Mouse (Mus musculus) neural tube, embryonic 10.5 days (tissue): ENCODE measurements around the gene Clec4a1.

Source experiments
- DNase-seq: peaks from one replicate; pipeline ENCODE4 v3.0.0-alpha.2; 2017; ENCODE audit warnings: low spot score; ENCODE audit errors: extremely low spot score

Clec4a1 gene

DNA sequence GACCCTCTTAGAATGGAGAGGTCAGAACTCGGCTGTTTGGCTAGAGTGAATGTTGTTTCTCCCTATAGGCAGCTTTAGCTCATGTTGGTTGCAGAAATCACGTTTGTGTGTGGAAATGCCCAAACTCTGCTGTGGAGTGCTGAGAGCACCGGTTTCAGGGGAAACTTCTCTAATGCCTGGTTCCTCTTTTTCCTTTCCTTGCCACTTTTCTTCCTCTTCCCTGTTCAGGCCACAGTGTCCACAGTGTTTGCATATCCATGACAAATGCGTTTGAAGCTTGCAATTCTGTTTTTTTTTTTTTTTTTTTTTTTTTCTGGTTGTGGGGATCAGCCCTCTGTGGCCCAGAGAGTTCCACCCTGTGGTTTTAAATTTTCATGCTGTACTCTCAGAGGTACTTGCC, at the start of gene Clec4a1:
Clec4a1 (plus strand) TSS at position 398 of the 400 bp plus-strand sequence.
- DNase-seq: no peak

DNA sequence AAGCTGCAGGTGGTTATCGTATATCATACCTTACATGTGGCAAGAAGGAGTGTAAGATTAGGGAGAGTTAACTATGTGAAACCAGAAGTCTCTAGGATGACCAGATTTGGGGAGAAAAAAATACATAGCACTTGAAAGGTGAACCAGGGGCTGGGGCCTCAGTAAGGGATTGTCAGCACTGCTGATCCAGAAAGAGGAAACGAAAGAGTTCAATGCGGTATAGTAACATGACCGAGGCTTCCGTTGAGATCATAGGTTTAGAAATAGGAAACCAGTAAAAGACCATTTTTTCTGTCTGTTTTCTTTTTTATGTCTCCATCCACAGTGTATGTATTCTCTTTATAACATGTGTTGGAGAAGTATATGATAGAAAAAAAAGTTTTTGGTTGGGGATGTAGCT, 48.8 kb upstream of the Clec4a1 start:
- no peak for DNase-seq

DNA sequence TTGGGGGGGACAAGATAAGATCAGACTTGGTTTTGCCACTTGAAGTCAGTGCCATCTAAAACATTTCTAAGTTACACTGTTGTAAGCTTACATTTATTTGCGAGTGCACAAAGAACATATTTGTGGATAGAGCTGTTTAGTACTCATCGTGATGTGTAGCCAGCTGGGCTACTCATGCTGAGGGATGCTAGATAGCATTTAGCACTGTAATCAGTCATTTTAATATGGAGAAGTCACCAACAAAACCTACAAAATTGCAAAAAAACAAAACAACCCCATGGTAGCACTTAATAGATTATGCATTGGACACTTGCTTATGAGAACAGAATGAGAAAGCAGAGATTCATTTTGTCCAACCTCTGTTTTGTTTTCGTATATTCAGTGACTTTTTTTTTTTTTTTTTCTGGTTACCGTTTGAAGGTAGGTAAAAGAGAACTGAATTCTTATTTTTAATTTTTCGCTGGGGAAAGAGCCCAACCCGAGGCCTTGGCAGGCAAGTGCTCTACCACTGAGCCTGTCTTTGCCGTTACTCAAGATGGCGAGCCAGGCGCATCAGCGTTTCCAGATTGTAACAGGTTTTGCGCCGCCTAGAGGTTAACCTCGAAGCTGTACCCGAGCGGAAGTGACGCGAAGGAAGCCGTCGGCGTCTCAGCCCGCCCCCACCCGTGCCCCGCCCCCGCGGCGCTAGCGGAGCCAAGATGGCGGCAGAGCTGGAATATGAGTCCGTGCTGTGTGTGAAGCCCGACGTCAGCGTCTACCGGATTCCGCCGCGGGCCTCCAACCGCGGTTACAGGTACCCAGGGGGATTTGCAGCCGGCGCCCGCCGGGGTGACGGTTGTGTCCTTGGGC, 47.6 kb upstream of the Clec4a1 start, which contains the start of gene Necap1:
Necap1 (plus strand) TSS at position 604 of the 849 bp plus-strand sequence.
- peak; percentile 98 for DNase-seq

DNA sequence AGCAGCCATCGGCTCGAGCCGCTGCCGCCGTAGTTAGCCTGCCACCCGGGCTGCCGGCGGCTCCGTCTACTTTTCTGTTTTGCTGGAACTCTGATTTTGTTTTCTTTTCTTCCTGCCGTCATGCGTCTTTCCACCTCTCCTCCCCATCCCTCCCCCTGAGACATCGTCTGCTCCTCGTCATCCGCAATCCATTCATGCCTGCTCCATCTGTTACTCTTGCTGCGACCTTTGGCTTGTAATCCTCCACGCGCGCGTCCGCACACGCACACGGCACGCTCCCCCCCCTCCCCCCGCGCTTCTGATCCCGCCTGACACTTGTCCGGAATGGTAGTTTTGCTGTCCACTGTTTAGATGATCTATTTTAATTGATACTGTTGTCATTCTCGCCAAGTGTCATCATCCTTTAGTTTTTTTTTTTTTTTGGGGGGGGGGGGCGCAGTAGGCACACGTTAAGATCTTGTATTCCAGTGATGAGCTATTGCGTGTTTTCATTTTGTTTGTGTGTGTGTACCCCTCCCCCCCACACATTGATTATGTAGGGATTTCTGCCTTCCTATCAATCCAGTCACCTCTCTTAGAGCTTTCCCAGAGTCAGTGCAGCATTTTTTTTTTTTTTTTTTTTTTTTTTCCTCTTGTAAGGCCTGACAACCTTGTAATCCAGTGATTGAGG, 46.8 kb upstream of the Clec4a1 start:
- no peak for DNase-seq

DNA sequence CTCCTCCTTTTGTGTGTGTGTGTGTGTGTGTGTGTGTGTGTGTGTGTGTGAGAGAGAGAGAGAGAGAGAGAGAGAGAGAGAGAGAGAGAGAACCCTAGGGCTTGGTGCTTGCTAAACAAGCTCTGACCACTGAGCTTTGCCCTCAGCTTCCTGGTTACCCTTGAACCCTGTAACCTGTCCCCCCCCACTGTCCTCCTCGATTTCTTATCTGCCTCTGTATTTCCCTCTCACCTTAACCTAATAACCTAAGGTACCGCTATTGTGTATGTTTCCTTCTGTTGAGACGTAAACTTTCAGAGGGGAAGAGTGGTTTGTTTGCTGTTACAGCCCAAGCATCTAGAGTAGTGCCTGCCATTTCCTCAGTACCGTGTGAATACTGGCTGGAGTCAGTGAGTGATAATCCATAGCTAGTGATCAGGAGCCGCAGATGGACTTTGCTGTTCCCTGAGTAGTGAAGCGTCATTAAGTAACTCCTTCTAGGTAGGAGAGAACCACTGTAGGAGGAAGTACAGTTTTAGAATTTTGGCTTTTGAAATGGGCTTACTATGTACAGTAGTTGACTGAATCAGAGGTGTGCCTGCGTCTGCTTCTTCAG, 42.4 kb upstream of the Clec4a1 start:
- no peak for DNase-seq

DNA sequence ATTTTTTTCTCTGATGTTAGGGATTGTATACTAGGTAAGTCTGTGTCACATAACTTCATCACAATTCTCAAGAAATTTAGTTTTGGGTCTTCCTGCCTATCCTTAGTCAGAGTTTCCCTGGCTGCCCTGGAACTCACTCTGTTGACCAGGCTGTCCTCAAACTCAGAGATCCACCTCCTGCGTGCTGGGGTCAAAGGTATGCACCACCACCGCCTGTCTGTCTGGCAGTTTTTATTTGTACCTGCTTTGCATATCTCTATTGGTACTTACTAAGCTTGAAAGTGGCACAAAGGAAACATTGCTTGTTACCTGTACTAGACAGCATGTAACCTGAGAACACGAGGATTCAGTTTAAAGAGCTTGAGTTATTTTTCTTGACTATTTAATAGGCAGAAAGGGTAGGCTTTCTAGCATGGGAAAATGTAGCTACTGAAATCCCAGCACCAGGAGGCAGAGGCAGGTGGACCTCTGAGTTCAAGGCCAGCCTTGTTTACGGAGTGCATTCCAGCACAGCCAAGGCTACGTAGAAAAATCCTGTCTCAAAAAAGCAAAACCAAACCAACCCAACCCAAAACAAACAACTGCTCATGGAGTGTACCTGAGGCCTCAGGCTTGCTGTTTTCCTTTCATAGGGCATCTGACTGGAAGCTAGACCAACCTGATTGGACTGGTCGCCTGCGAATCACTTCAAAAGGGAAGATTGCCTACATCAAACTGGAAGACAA, 41.7 kb upstream of the Clec4a1 start:
- no peak for DNase-seq

DNA sequence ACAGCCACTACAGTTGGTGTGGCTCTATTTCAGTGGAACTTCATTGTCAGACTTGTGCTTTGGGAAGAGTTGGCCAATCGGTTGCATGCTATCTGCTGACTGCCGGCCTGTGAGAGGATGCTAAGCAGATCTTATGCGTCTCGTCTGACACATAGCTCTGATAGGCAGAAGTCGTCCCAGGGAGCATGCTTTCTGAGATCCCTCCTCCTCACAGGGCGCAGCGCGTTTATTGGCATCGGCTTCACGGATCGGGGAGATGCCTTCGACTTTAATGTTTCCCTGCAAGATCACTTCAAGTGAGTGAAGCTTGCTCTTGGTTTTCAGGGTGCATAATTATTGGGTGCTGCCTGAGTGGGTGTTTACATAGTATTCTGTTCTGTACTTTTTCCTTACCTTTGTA, 40.4 kb upstream of the Clec4a1 start:
- DNase-seq: no peak

DNA sequence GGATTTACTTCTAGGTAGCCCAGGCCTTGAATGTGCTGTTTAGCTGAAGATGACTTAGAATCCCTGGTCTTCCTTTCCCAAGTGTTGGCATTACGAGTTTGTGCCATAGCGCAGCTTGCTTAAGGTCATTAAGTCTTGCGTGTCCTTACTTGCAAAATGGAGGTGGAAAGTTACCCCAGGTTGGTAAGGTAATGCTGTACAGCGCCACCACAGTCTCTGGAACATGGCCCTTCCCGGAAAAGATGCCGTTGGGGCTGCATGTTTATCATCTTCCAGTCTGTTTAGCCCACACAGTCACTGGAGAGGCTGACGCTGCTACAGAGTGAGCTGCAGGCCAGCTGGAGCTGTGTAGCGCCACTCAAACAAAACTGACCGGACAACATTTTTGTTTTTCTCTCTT, 38.0 kb upstream of the Clec4a1 start:
- no peak for DNase-seq

DNA sequence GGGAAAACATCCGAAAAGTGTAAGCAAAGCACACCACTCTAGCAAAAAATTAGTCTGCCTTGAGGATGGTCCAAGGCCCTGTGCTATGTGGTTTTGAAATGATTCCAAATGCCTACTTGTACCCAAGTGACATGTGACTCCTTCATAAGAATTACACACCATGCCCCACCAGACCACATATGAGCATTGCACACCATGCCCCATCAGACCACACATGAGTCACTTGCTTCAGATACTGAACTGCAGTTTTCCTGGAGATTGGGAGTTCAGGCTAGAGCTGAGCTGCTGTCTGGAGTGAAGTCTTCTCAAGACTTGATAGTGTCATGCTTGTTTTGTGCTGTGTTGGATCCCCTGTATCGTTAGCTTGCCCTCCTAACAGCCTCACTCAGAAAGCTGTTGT, 32.0 kb upstream of the Clec4a1 start:
- DNase-seq: no peak

DNA sequence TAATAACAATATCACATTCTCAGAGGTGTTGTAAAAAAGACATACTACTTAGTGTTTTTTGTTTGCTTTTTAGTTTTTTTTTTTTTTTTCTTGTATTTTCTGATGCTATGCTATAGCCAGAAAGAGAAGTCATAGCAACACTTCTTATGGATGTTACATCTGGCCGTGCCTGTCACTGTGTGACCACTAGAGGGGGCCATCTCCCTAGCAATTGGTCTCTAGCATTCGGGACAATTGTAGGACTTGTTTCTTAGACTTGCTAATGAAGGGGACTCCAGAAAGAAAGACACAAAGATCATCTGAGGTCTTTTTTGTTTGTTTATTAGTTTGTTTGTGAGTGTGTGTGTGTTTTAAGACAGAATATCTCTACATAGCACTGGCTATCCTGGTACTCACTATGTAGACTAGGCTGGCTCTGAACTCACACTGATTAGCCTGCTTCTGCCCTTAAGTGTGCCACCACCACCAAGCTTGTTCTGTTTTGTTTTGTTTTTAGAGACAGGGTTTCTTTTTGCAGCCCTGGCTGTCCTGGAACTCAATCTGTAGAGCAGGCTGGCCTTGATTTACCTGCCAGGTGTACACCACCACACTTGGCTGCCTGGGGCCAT, 29.1 kb upstream of the Clec4a1 start:
- DNase-seq: peak; percentile 50

DNA sequence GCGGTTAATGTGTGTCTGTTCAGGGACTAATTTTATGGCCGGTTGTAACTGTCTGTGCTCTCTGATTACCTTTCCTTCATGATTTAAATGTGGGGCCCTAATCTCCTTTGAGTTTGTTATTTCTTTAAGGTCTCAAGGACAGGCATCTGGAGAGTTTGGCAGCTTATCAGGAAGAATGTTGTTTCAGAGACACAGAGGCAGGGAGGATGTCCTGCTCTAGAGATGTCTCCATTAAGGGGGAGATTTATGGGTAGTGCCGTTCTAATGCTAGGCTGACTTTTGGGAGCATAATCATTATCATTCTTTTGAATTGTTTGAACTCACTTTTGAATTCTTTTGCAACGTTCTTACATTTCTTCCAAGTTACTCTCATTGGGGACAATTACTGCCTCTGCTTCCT, 1.7 kb upstream of the Clec4a1 start:
- no peak for DNase-seq

DNA sequence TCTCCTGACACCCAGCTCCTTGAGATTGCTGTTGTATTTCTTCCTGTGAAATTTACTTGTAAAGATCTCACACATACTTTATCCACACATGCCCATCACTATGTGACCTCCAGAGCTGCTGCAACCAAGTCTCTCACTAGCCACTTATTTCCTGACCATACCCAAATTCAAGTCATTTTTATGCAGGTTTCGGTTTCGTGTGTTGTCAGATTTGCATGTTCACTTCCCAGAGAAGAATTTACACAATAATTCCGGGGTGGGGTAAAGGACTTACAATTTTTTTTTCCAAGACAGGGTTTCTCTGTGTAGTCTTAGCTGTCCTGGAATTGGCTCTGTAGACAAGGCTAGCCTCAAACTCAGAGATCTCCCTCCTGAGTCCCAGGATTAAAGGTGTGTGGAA, 13.2 kb downstream of the Clec4a1 start:
- DNase-seq: no peak

DNA sequence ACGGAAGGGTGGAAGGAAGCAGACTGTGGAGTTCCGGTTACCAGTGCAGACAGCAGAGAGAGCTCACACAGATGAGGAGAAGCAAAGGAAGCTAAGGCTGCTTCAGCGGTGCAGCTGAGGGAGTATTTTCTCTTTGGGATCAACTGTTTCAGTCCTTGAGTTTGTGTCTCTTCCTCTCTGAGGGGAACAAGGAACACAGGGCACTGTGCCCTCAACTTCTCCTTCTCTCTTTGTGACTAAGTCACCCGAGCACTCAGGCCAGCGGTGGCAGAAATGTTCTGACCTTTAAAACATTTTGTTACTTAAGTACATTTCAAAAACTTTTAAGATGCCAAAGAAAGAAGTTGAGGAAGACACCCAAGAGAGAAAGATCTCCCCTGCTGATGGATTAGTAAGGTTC, 18.0 kb downstream of the Clec4a1 start:
- no peak for DNase-seq

DNA sequence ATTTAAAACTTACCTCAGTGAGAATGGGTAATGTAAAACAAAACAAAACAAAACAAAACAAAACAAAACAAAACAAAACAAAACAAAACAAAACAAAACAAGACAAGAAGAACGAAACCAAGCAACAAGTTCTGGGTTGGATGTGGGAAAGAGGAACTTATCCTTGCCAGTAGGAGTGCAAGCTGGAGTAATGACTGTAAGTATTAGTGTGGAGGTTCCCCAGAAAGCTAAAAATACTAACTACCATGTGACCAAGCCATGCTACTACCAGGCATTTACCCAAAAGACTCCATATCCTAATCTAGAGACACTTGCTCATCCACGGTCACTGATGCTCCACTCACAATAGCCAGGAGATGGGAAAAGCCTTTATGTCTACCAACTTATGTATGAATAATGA, 25.1 kb downstream of the Clec4a1 start:
- DNase-seq: no peak

DNA sequence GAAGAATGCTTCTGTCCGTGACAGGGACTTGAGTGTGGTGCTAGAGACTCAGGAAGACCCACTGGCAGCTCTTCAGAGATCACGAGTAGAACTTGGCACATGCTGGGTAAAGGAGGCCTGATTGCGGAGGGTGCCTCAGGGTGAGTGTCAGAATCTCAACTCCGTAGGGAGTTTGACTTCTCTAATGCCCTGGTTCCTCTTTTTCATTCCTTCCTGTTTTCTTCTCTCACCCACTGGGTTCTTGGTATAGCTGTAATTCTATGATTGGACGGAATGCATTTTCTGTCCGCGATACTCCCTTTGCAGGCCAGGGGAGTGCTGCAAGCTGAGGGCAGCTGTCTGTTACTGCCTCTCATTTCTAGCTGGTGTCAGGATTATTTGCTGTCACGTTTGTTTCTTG, 30.8 kb downstream of the Clec4a1 start, which contains the start of gene Clec4a3:
Clec4a3 (plus strand) TSS at position 115 of the 400 bp plus-strand sequence.
- DNase-seq: no peak

DNA sequence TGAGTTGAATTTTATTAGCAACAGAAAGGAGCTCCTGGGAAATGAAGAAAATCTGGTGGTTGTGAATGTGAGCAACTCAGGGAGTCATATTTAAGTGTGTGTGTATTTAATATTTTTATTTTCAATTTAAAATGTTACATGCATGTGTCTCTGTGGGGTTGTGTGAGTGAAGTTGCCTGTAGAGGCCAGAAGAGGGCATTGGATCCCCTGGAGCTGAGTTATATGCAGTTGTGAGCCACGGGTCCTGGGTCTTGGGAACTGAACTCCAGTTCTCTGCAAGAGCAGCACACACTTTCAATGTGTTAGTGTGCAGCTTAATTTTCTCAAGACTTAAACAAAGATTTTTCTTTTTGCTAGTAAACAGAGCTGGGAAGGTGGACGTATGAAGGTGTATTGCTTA, 42.9 kb downstream of the Clec4a1 start:
- DNase-seq: no peak

DNA sequence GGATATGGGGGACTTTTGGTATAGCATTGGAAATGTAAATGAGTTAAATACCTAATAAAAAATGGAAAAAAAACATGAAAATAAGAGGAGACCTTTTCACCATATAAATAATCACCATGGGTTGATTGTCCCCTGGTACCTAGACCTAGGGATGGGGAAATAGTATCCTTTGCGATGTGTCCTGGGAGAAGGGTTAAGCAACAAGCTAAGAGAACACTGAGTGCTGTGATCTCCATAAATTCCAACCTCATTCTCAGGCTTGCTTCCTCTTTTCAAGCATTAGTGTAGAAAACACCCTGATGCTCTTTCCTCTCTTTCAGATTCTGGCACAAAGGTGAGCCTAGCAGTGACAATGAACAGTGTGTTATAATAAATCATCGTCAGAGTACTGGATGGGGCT, 47.4 kb downstream of the Clec4a1 start:
- DNase-seq: no peak
